In genomic region chr11:90687460-90688416, GRCm38 (mm10) we compare ENCODE assay signal across 8 mouse cellular contexts. TPM values are rescaled to one million over a fixed set of nuclear protein-coding genes. Genes with fewer than 3 reads are reported as not detected.
DNase-seq lines count a peak whose midpoint lies in the region; ATAC-seq and TF ChIP-seq lines count a peak whose summit lies in the region.

Gene Tom1l1 (minus strand): TSS chr11:90688366.

- peak; percentile 87 for ATAC-seq in embryonic facial prominence, embryonic 13.5 days (ENCODE audit: insufficient number of reproducible peaks, insufficient read depth, low FRiP score, low TSS enrichment, low read depth)
- no peak for ATAC-seq in CD4-positive, CD25-positive, alpha-beta regulatory T cell, adult 4 months

- intact Hi-C loops in left cerebral cortex, postnatal 4 days (cut with DNase I), result no loop called here

- peaks cover 6% of the 10 kb centered on the region for H3K27me3 ChIP-seq in embryonic facial prominence, embryonic 13.5 days
- no peaks in the 10 kb centered on the region for H3K27me3 ChIP-seq in kidney, adult 2 months (replicated peaks; ENCODE audit: control insufficient read depth, insufficient read depth, low read length)

- 2% methylated on average over 47 of the region's 47 CpGs for WGBS in embryonic facial prominence, embryonic 13.5 days
- 7% methylated on average over 47 of the region's 47 CpGs for WGBS in kidney, adult 2 months

- H3K4me3 ChIP-seq in bone marrow macrophage, adult 2 months (ENCODE audit: insufficient read depth, low read length), result peak within 1 kb of the TSS; percentile 70
- peak within 1 kb of the TSS; percentile 64 for H3K4me3 ChIP-seq in embryonic facial prominence, embryonic 13.5 days
- H3K4me3 ChIP-seq in kidney, adult 2 months (ENCODE audit: insufficient read depth, low read depth, low read length), result peak within 1 kb of the TSS; percentile 74

- no peak within 1 kb of the TSS for H3K27ac ChIP-seq in bone marrow macrophage, adult 2 months (ENCODE audit: insufficient read depth, low read depth, low read length)
- H3K27ac ChIP-seq in embryonic facial prominence, embryonic 13.5 days, result peak within 1 kb of the TSS; percentile 68
- H3K27ac ChIP-seq in kidney, adult 2 months (ENCODE audit: insufficient read depth, low read depth, low read length), result no peak within 1 kb of the TSS

- peaks cover 4% of the 10 kb centered on the region; the same call in 1 of the 2 replicates for H3K36me3 ChIP-seq in embryonic facial prominence, embryonic 13.5 days
- no peaks in the 10 kb centered on the region for H3K36me3 ChIP-seq in kidney, adult 2 months (ENCODE audit: control insufficient read depth, insufficient read depth, low read length)

- H3K4me1 ChIP-seq in bone marrow macrophage, adult 2 months (ENCODE audit: control insufficient read depth, insufficient read depth, low read length), result peaks cover 6% of the 10 kb centered on the region
- peaks cover 19% of the 10 kb centered on the region for H3K4me1 ChIP-seq in embryonic facial prominence, embryonic 13.5 days
- H3K4me1 ChIP-seq in kidney, adult 2 months (ENCODE audit: control insufficient read depth, insufficient read depth, low read length), result 0 out of 2 replicates have a peak, but pooled peaks cover 2% of the 10 kb centered on the region

- peak within 1 kb of the TSS; percentile 90 for H3K4me2 ChIP-seq in embryonic facial prominence, embryonic 13.5 days

- no peak for TF ChIP-seq CTCF in bone marrow macrophage, adult 2 months (IDR thresholded peaks at IDR 0.05; ENCODE audit: low read depth, low read length)
- TF ChIP-seq CTCF in kidney, adult 2 months (conservative IDR thresholded peaks at IDR 0.05; ENCODE audit: insufficient read depth, insufficient read length, low read depth, low read length), result no peak

- H3K9me3 ChIP-seq in embryonic facial prominence, embryonic 13.5 days, result no peaks in the 10 kb centered on the region

- peak within 1 kb of the TSS; percentile 72 for H3K9ac ChIP-seq in embryonic facial prominence, embryonic 13.5 days

- peak; percentile 78 to 84 for DNase-seq in heart, adult 18-20 months
- peak; percentile 86 for DNase-seq in kidney, adult 2 months
- DNase-seq in left cerebral cortex, postnatal 4 days, result peak; percentile 82
- DNase-seq in mesoderm, embryonic 11.5 days (ENCODE audit: low read depth, low spot score), result peak; percentile 73
- DNase-seq in spleen, adult 12 weeks (ENCODE audit: low spot score), result peak; percentile 62

- no peak for TF ChIP-seq POLR2A in bone marrow macrophage, adult 2 months (IDR thresholded peaks at IDR 0.05; ENCODE audit: borderline replicate concordance, low read depth, low read length)
- no peak for TF ChIP-seq POLR2A in kidney, adult 2 months (IDR thresholded peaks at IDR 0.05; ENCODE audit: low read depth, low read length)

RNA-seq across cellular contexts. Expression of gene Tom1l1, which starts in this region (rescaled TPM):
- 1.7 TPM in 2 replicates for polyA plus RNA-seq in bone marrow macrophage, adult 2 months (2012; ENCODE audit: insufficient read depth, insufficient read length, missing spikeins)
- 33.4 and 39.2 TPM in 2 replicates for polyA plus RNA-seq in embryonic facial prominence, embryonic 13.5 days (2015; fragmentation: Nextera tagmentation; extraction: Ambion mirVana)
- 10 to 100 TPM; 14.9 to 16.4 TPM for total RNA-seq in heart, adult 18-20 months (2021)
- 7.0 and 8.4 TPM in 2 replicates for polyA plus RNA-seq in kidney, adult 2 months (2012; rRNA removed)
- 10 to 100 TPM; 15.1 to 15.8 TPM for total RNA-seq in left cerebral cortex, postnatal 4 days (2021)
- polyA plus RNA-seq in CD4-positive, CD25-positive, alpha-beta regulatory T cell, adult 4 months (2017; shearing (Covaris generic)), result 1 to 10 TPM; 1.7 to 2.1 TPM
